Comparison of ENCODE assay signal across 8 mouse cellular contexts in the genomic region with DNA sequence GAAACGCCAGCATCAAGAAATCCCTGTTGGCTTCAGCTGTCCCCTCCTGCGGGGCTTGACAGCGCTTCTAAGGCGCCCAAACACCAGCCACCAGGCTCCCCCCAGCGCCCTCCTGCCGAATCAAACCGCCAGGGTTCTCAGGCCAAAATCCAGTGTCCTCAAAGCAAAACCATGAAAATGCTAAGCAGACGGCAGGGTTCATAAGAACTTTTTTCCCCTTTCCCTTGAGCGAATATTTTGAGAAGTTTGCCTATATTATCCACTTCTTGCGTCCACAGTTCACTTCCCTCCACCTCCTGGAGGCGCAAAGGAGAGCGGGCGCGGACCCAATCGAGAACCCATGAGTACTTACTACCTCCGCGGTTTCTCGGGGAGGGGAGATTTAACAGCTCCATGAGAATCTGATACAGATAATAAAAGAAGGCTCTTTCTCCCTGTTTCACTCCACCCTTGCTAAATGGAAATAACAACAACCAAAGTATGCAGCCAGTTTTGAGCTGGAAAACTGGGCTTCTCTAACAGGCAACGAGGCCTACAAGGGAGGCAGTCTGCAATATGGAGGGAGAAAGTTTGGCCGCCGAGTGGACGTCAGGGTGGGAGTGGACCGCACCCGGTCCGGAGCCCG. TPM values are rescaled to one million over a fixed set of nuclear protein-coding genes. Genes with fewer than 3 reads are reported as not detected.
A peak's percentile ranks its signal among the peaks of the same experiment; 100 is the strongest.
DNase-seq lines count a peak whose midpoint lies in the region; ATAC-seq and TF ChIP-seq lines count a peak whose summit lies in the region.

No protein-coding gene starts in this region.

- no peaks in the 10 kb centered on the region for H3K9me3 ChIP-seq in liver, embryonic 11.5 days (ENCODE audit: control insufficient read depth, low read length)
- H3K9me3 ChIP-seq in midbrain, embryonic 16.5 days (replicated peaks; ENCODE audit: control insufficient read depth, low read length, poor library complexity, severe bottlenecking): no peaks in the 10 kb centered on the region

- intact Hi-C loops in heart, adult 2 months (cut with DNase I): loop anchor here (1.0 to 5.0 kb wide), 5 partner anchors 65 to 127 kb away; no protein-coding TSS in a partner anchor

- H3K4me3 ChIP-seq in heart, adult 2 months: peak overlapping the region; percentile 84
- H3K4me3 ChIP-seq in liver, embryonic 11.5 days (ENCODE audit: low read depth, low read length): peak overlapping the region; percentile 68
- H3K4me3 ChIP-seq in midbrain, embryonic 16.5 days (ENCODE audit: low read depth, low read length): peak overlapping the region; percentile 82

- peak overlapping the region; percentile 77 for H3K4me2 ChIP-seq in liver, embryonic 11.5 days
- H3K4me2 ChIP-seq in midbrain, embryonic 16.5 days (ENCODE audit: low read length): peak overlapping the region; percentile 67

- H3K36me3 ChIP-seq in heart, adult 2 months (ENCODE audit: control insufficient read depth, insufficient read depth, low read length): peaks cover 7% of the 10 kb centered on the region
- H3K36me3 ChIP-seq in liver, embryonic 11.5 days (ENCODE audit: control insufficient read depth, insufficient read depth, low read length): no peaks in the 10 kb centered on the region
- no peaks in the 10 kb centered on the region for H3K36me3 ChIP-seq in midbrain, embryonic 16.5 days (ENCODE audit: control insufficient read depth, insufficient read depth, low read length)

- H3K9ac ChIP-seq in heart, adult 2 months (ENCODE audit: low read depth, low read length): peak overlapping the region; percentile 95
- H3K9ac ChIP-seq in liver, embryonic 11.5 days (ENCODE audit: low read depth, low read length): peak overlapping the region; percentile 78
- peak overlapping the region; percentile 77 for H3K9ac ChIP-seq in midbrain, embryonic 16.5 days (ENCODE audit: low read depth, low read length)

- peak; percentile 59 to 67 for DNase-seq in cerebellum, postnatal 14 days
- no peak for DNase-seq in cerebellum, adult 8-10 months
- peak; percentile 77 for DNase-seq in embryo, embryonic 11 days
- DNase-seq in heart, adult 2 months: peak; percentile 76 to 82
- peak; percentile 76 for DNase-seq in kidney, adult 18-20 months
- DNase-seq in liver, embryonic 11.5 days (ENCODE audit: low spot score): peak; percentile 69
- peak; percentile 77 for DNase-seq in testis, postnatal 10 days (ENCODE audit: low spot score)

- no peak; the same call in 1 of the 2 replicates for ATAC-seq in liver, embryonic 11.5 days (replicated peaks; ENCODE audit: low FRiP score)
- no peak for ATAC-seq in midbrain, embryonic 16.5 days

- peak; percentile 79 for TF ChIP-seq CTCF in heart, adult 2 months (IDR thresholded peaks at IDR 0.05)

- WGBS in heart, adult 2 months: under 1% methylated on average over 26 of the region's 26 CpGs
- WGBS in liver, embryonic 11.5 days: under 1% methylated on average over 26 of the region's 26 CpGs
- 1% methylated on average over 26 of the region's 26 CpGs for WGBS in midbrain, embryonic 16.5 days

- H3K79me2 ChIP-seq in heart, adult 2 months (replicated peaks; ENCODE audit: control insufficient read depth, insufficient read depth, low read length): peaks cover 1% of the 10 kb centered on the region

- peak overlapping the region; percentile 98 for H3K27ac ChIP-seq in heart, adult 2 months
- H3K27ac ChIP-seq in liver, embryonic 11.5 days (ENCODE audit: low read depth, low read length): peak overlapping the region; percentile 81; the same call in 1 of the 2 replicates
- peak overlapping the region; percentile 83 for H3K27ac ChIP-seq in midbrain, embryonic 16.5 days (ENCODE audit: low read length)

- peaks cover 12% of the 10 kb centered on the region for H3K4me1 ChIP-seq in heart, adult 2 months (ENCODE audit: control insufficient read depth, insufficient read depth, low read length)
- peaks cover 11% of the 10 kb centered on the region; the same call in 1 of the 2 replicates for H3K4me1 ChIP-seq in liver, embryonic 11.5 days (replicated peaks; ENCODE audit: control insufficient read depth, insufficient read depth, low read length)
- peaks cover 15% of the 10 kb centered on the region for H3K4me1 ChIP-seq in midbrain, embryonic 16.5 days (ENCODE audit: control insufficient read depth, insufficient read depth, low read length)

- 0 out of 2 replicates have a peak, but pooled peaks have one; percentile 31 for TF ChIP-seq EP300 in heart, adult 2 months (IDR thresholded peaks at IDR 0.05; ENCODE audit: insufficient read depth, low read depth, low read length)

- TF ChIP-seq POLR2A in heart, adult 2 months (IDR thresholded peaks at IDR 0.05; ENCODE audit: insufficient read depth, low read depth, low read length): 0 out of 2 replicates have a peak, but pooled peaks have one; percentile 18

- H3K27me3 ChIP-seq in heart, adult 2 months (ENCODE audit: control insufficient read depth, insufficient read depth, low read length): no peaks in the 10 kb centered on the region
- no peaks in the 10 kb centered on the region for H3K27me3 ChIP-seq in liver, embryonic 11.5 days (replicated peaks; ENCODE audit: control insufficient read depth, insufficient read depth, low read length)
- no peaks in the 10 kb centered on the region for H3K27me3 ChIP-seq in midbrain, embryonic 16.5 days (ENCODE audit: control insufficient read depth, insufficient read depth, low read depth, low read length)

RNA-seq across cellular contexts. Expression of a gene that starts 1.4 kb away (rescaled TPM):
- total RNA-seq in heart, adult 2 months (2021): 10 to 100 TPM; 38.3 to 40.2 TPM
- 32.6 and 55.3 TPM in 2 replicates for polyA plus RNA-seq in heart, adult 2 months (2012; rRNA removed)
- polyA plus RNA-seq in liver, embryonic 11.5 days (2014; fragmentation: Nextera tagmentation; extraction: Ambion mirVana): 19.5 and 20.6 TPM in 2 replicates
- 6.4 and 7.6 TPM in 2 replicates for polyA plus RNA-seq in midbrain, embryonic 16.5 days (2015; fragmentation: Nextera tagmentation; extraction: Ambion mirVana)
